Mouse (Mus musculus) small intestine, adult 2 months (tissue): ENCODE measurements around the gene Zscan20.

ENCODE experiments used
- CTCF ChIP-seq: fragments of 200-500 bp; IDR thresholded peaks from 2 replicates; pipeline ENCODE4 v1.5.1; 2012; ENCODE audit warnings: low read depth, mild to moderate bottlenecking, control low read depth, inconsistent platforms, low read length, moderate library complexity, mixed read lengths; ENCODE audit not compliant: insufficient replicate concordance, insufficient read length; ENCODE audit errors: extremely low read depth
- POLR2A ChIP-seq: fragments of 200-500 bp; IDR thresholded peaks from 2 replicates; pipeline ENCODE4 v1.6.1; 2012; ENCODE audit warnings: low read depth, mild to moderate bottlenecking, control low read depth, inconsistent platforms, low read length, moderate library complexity

DNA sequence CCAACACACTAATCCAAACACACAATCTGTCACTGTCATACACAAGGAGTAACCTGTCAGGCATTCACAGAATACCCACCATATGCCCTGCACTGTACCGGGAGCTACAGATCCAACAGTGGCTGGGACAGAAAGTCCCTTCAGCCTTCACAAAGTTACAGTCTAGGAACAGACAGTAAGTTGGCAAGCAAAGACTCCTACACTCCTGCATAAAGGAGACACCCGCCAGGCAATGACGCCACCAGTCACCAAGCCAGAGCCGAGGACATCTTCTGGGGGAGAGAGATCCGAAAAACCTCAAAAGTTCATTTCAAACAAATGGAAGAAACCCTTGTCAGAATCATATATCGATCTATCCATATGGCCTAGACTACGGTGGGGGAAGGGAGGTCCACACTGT is 3.3 kb downstream of the Zscan20 start:
- TF ChIP-seq CTCF (no peak), POLR2A (no peak)
